Mouse (Mus musculus) lung, embryonic 14.5 days (tissue): ENCODE results near the gene Fgfrl1. TPM values are rescaled to one million over a fixed set of nuclear protein-coding genes. Genes with fewer than 3 reads are reported as not detected.

Experiments
- ATAC-seq: fragments of 200-750 bp; cut with Nextera tagmentation; 2 replicates; pipeline ENCODE4 v1.8.0; 2017; ENCODE audit warnings: mild to moderate bottlenecking, moderate TSS enrichment, moderate library complexity; ENCODE audit not compliant: insufficient read depth
- DNase-seq: peaks from one replicate; pipeline ENCODE4 v3.0.0-alpha.2; 2015
- H3K27ac ChIP-seq: fragments of 300-500 bp; sonication (generic); 2 replicates; pipeline ENCODE4 v1.5.1; 2014; ENCODE audit warnings: low read depth, mild to moderate bottlenecking, moderate library complexity
- H3K27me3 ChIP-seq: fragments of 300-500 bp; sonication (generic); 2 replicates; pipeline ENCODE4 v1.6.1; 2014; ENCODE audit warnings: low read length, control low read depth; ENCODE audit not compliant: insufficient read depth
- H3K36me3 ChIP-seq: fragments of 300-500 bp; sonication (generic); 2 replicates; pipeline ENCODE4 v1.6.1; 2014; ENCODE audit warnings: control low read depth; ENCODE audit not compliant: insufficient read depth
- H3K4me1 ChIP-seq: fragments of 300-500 bp; sonication (generic); 2 replicates; pipeline ENCODE4 v1.6.1; 2014; ENCODE audit warnings: antibody characterized with exemption, control low read depth; ENCODE audit not compliant: insufficient read depth
- H3K4me2 ChIP-seq: fragments of 300-500 bp; sonication (generic); 2 replicates; pipeline ENCODE4 v1.6.1; 2014; ENCODE audit warnings: mild to moderate bottlenecking
- H3K4me3 ChIP-seq: fragments of 300-500 bp; sonication (generic); 2 replicates; pipeline ENCODE4 v1.5.1; 2014; ENCODE audit warnings: low read depth, low read length
- H3K9ac ChIP-seq: fragments of 300-500 bp; sonication (generic); 2 replicates; pipeline ENCODE4 v1.6.1; 2014
- H3K9me3 ChIP-seq: fragments of 300-500 bp; sonication (generic); 2 replicates; pipeline ENCODE4 v1.6.1; 2016; ENCODE audit warnings: low read depth, low read length, control low read depth
- CTCF ChIP-seq: IDR thresholded peaks from 2 replicates; pipeline ENCODE4 v1.5.1; 2016; ENCODE audit warnings: antibody characterized with exemption, low read depth
- WGBS: fragments of 180-500 bp; shearing (Covaris S2); extraction: QIAGEN DNeasy Blood & Tissue Kit; methylation state at CpG from one replicate; pipeline ENCODE4 v1.1.7; 2014; 5-methylcytosine and 5-hydroxymethylcytosine counted together
- polyA plus RNA-seq: library from polyadenylated mRNA; unstranded; fragments of >200 nt; fragmentation: Nextera tagmentation; extraction: Ambion mirVana; gene quantifications from 2 replicates; pipeline ENCODE4 v1.2.1, GENCODE M21; 2014

Fgfrl1 gene
- polyA plus RNA-seq, 1 experiment from 2014 or later, result 47.5 TPM

DNA sequence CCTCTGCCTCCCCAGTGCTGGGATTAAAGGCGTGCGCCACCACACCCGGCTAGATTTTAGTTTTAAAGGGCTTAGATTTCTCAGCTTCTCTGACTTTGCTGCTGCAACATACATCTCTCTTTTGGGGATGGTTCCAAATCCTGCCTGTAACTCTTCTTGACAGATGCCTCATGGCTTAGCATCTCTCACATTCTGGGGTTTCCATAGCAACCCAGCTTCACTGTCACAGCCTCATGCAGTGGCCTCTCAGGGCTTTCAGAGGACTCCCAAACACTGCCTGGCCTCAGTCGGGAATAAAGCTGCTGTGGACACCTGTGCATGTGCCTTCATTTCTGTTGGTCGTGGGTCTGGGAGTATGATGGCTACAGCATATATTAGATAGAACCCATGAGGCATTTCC, 3.1 kb upstream of the Fgfrl1 start:
- no peak overlapping the region for H3K27ac ChIP-seq
- H3K4me3 ChIP-seq, result no peak overlapping the region
- H3K4me1 ChIP-seq, result 0 out of 2 replicates have a peak, but pooled peaks cover 4% of the 10 kb centered on the region
- H3K27me3 ChIP-seq, result no peaks in the 10 kb centered on the region
- H3K4me2 ChIP-seq, result no peak overlapping the region
- H3K9ac ChIP-seq, result no peak overlapping the region
- no peak for ATAC-seq
- no peaks in the 10 kb centered on the region for H3K36me3 ChIP-seq
- TF ChIP-seq CTCF, result no peak
- WGBS, result 68% methylated on average over 5 of the region's 5 CpGs
- no peaks in the 10 kb centered on the region for H3K9me3 ChIP-seq
- DNase-seq, result no peak

DNA sequence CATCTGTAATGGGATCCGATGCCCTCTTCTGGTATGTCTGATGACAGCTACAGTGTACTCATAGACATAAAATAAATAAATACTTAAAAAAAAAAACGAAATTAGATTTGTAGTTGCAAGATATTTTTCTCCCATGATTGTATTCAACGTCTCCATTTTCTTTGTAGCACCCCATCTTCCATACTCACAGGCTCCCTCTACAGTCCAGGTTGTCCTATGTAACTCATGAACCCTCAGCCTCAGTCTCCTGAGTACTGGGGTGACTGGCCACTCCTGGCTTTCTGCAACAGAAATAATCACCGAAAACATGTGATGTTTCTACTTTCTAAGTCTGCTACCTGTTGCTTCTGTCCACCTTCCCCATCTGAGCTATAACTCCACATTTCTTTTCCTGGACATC, 1.0 kb upstream of the Fgfrl1 start:
- 0 out of 2 replicates have a peak, but pooled peaks cover 2% of the 10 kb centered on the region for H3K36me3 ChIP-seq
- H3K27ac ChIP-seq, result no peak overlapping the region
- no peak for ATAC-seq
- H3K9ac ChIP-seq, result no peak overlapping the region
- peak; percentile 30 for DNase-seq
- H3K4me2 ChIP-seq, result no peak overlapping the region
- H3K4me3 ChIP-seq, result no peak overlapping the region
- no peaks in the 10 kb centered on the region for H3K9me3 ChIP-seq
- 62% methylated on average over 4 of the region's 4 CpGs for WGBS
- TF ChIP-seq CTCF, result peak; percentile 32
- no peaks in the 10 kb centered on the region for H3K27me3 ChIP-seq
- H3K4me1 ChIP-seq, result 0 out of 2 replicates have a peak, but pooled peaks cover 8% of the 10 kb centered on the region

GRCm38 (mm10) chr5:108693872-108694288, 1.7 kb downstream of the Fgfrl1 start:
- Histone ChIP-seq H3K36me3 (0 out of 2 replicates have a peak, but pooled peaks cover 2% of the 10 kb centered on the region), H3K27me3 (no peaks in the 10 kb centered on the region), H3K9me3 (no peaks in the 10 kb centered on the region), H3K4me1 (peaks cover 16% of the 10 kb centered on the region; the same call in 1 of the 2 replicates), H3K9ac (peak overlapping the region; percentile 80), H3K27ac (no peak overlapping the region), H3K4me2 (peak overlapping the region; percentile 75), H3K4me3 (peak overlapping the region; percentile 80)
- no peak for TF ChIP-seq CTCF
- DNase-seq (peak; percentile 95), ATAC-seq (peak; percentile 95)
- WGBS, result under 1% methylated on average over 43 of the region's 43 CpGs

DNA sequence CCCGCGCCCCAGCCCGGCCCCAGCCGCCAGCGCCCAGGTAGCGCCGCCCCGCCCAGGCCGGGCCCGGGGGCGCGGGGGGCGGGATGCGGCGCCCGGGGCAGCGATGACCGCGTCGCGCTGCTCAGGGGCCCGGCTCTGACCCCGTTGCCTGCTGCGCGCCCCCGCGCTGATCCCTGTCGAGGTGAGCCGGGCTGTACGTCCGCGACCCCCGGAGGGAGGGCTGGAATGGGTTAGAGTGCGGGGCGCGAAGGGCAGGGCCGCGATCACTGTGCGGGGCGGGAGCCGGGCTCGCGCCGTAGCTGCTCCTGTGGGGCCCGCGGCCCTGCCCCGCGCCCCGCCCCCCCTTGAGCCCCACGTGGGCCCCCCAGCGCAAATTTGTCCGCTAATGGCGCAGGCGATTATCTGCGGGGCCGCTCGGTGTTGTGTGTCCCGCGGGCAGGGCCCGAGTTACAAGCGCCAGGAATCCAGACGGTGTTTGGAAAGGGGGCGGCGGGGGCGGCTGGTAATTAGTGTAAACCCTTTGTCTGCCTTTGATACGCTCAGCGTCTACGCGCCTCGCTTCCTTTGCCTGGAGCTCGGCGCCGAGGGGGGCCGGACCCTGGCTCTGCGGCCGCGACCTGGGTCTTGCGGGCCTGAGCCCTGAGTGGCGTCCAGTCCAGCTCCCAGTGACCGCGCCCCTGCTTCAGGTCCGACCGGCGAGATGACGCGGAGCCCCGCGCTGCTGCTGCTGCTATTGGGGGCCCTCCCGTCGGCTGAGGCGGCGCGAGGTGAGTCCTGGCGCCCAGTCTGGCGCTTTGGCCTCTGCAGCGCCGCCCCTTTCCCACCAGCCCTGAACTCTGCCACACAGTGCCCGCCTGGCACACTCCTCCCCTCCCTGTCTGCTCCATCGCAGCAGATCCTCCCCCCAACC, 2.4 kb downstream of the Fgfrl1 start:
- H3K4me2 ChIP-seq, result peak overlapping the region; percentile 75
- under 1% methylated on average over 93 of the region's 99 CpGs for WGBS
- H3K9me3 ChIP-seq, result no peaks in the 10 kb centered on the region
- peak; percentile 63 for ATAC-seq
- peaks cover 20% of the 10 kb centered on the region for H3K4me1 ChIP-seq
- H3K36me3 ChIP-seq, result 0 out of 2 replicates have a peak, but pooled peaks cover 2% of the 10 kb centered on the region
- no peak for TF ChIP-seq CTCF
- peak overlapping the region; percentile 69 for H3K27ac ChIP-seq
- DNase-seq, result peak; percentile 61
- H3K9ac ChIP-seq, result peak overlapping the region; percentile 80
- H3K4me3 ChIP-seq, result peak overlapping the region; percentile 80
- no peaks in the 10 kb centered on the region for H3K27me3 ChIP-seq

- 0 out of 2 replicates have a peak, but pooled peaks cover 2% of the 10 kb centered on the region for H3K36me3 ChIP-seq
- no peak overlapping the region for H3K27ac ChIP-seq
- peak overlapping the region; percentile 75; the same call in 1 of the 2 replicates for H3K4me2 ChIP-seq
- H3K27me3 ChIP-seq, result no peaks in the 10 kb centered on the region
- H3K4me3 ChIP-seq, result peak overlapping the region; percentile 80; the same call in 1 of the 2 replicates
- H3K9ac ChIP-seq, result no peak overlapping the region
- no peaks in the 10 kb centered on the region for H3K9me3 ChIP-seq
- DNase-seq (no peak), ATAC-seq (no peak)
- 93% methylated on average over 11 of the region's 12 CpGs for WGBS
- H3K4me1 ChIP-seq, result peaks cover 20% of the 10 kb centered on the region
- no peak for TF ChIP-seq CTCF
These were observed 3.7 kb downstream of the Fgfrl1 start for GRCm38 (mm10) chr5:108695861-108696260.

DNA sequence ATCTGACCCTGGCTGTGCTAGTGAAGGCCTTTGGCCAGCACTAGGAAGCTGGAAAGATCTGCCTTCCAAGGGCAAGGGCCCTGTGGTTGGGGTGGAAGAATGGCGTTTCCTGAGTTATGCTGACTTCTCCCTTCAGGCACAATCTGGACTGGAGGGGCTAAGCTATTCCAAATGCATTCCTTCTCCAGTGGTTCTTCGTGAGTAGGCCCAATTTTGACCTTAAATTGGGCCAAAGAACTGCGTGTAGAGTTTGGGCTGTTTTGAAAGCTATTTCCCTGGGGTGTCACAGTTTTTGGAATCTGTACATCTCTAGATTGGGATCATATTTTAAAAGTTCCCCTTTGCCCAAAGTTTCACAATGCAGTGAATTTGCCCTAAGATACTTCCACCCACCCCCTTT, 4.4 kb downstream of the Fgfrl1 start:
- Histone ChIP-seq H3K4me2 (peak overlapping the region; percentile 15; the same call in 1 of the 2 replicates), H3K27me3 (no peaks in the 10 kb centered on the region), H3K36me3 (0 out of 2 replicates have a peak, but pooled peaks cover 2% of the 10 kb centered on the region), H3K4me3 (no peak overlapping the region), H3K9ac (no peak overlapping the region), H3K9me3 (no peaks in the 10 kb centered on the region), H3K4me1 (peaks cover 20% of the 10 kb centered on the region), H3K27ac (no peak overlapping the region)
- TF ChIP-seq CTCF, result no peak
- ATAC-seq (no peak), DNase-seq (no peak)
- 81% methylated on average over 3 of the region's 3 CpGs for WGBS

GRCm38 (mm10) chr5:108697341-108697753, 5.2 kb downstream of the Fgfrl1 start:
- Histone ChIP-seq H3K4me1 (peaks cover 20% of the 10 kb centered on the region), H3K4me2 (0 out of 2 replicates have a peak overlapping the region, but pooled peaks have one; percentile 7), H3K4me3 (no peak overlapping the region), H3K27ac (peak overlapping the region; percentile 16; the same call in 1 of the 2 replicates), H3K9me3 (no peaks in the 10 kb centered on the region), H3K9ac (0 out of 2 replicates have a peak overlapping the region, but pooled peaks have one; percentile 6), H3K27me3 (no peaks in the 10 kb centered on the region), H3K36me3 (0 out of 2 replicates have a peak, but pooled peaks cover 2% of the 10 kb centered on the region)
- DNase-seq (no peak), ATAC-seq (no peak)
- TF ChIP-seq CTCF, result no peak
- WGBS, result 38% methylated on average over 4 of the region's 4 CpGs
